Mouse (Mus musculus) thymus, adult 2 months (tissue): ENCODE results near the gene Sertad3. TPM values are rescaled to one million over a fixed set of nuclear protein-coding genes. Genes with fewer than 3 reads are reported as not detected.

ENCODE experiments used
- DNase-seq: peaks from one replicate; pipeline ENCODE4 v3.0.0; 2021
- H3K27ac ChIP-seq: fragments of 200-500 bp; 2 replicates; pipeline ENCODE4 v1.5.1; 2012; ENCODE audit warnings: low read length, control low read depth; ENCODE audit not compliant: control insufficient read depth, insufficient read depth
- H3K27me3 ChIP-seq: fragments of 200-500 bp; 2 replicates; pipeline ENCODE4 v1.6.1; 2012; ENCODE audit warnings: mild to moderate bottlenecking, low read length, moderate library complexity, mixed read lengths; ENCODE audit not compliant: control insufficient read depth, insufficient read depth
- H3K36me3 ChIP-seq: fragments of 200-500 bp; 2 replicates; pipeline ENCODE4 v1.6.1; 2012; ENCODE audit warnings: mild to moderate bottlenecking, low read length, moderate library complexity; ENCODE audit not compliant: control insufficient read depth, insufficient read depth
- H3K4me1 ChIP-seq: fragments of 200-500 bp; replicated peaks from 2 replicates; pipeline ENCODE4 v1.6.1; 2012; ENCODE audit warnings: low read length; ENCODE audit not compliant: control insufficient read depth, insufficient read depth
- H3K4me3 ChIP-seq: fragments of 200-500 bp; 2 replicates; pipeline ENCODE4 v1.5.1; 2012; ENCODE audit warnings: mild to moderate bottlenecking, low read length, control low read depth, moderate library complexity; ENCODE audit not compliant: control insufficient read depth, insufficient read depth
- CTCF ChIP-seq: fragments of 200-500 bp; IDR thresholded peaks from 2 replicates; pipeline ENCODE4 v1.5.1; 2012; ENCODE audit warnings: mild to moderate bottlenecking, control low read depth, low read length, moderate library complexity, borderline replicate concordance; ENCODE audit not compliant: control insufficient read depth, poor library complexity, insufficient read depth; ENCODE audit errors: extremely low read depth
- POLR2A ChIP-seq: fragments of 200-500 bp; IDR thresholded peaks from 2 replicates; pipeline ENCODE4 v1.6.1; 2012; ENCODE audit warnings: mild to moderate bottlenecking, low read length, control low read depth, moderate library complexity; ENCODE audit not compliant: control insufficient read depth, poor library complexity, insufficient read depth; ENCODE audit errors: extremely low read depth
- WGBS: fragments of 180-500 bp; shearing (Covaris S2); methylation state at CpG from one replicate; pipeline ENCODE4 v1.1.7; 2018; 5-methylcytosine and 5-hydroxymethylcytosine counted together
- polyA plus RNA-seq: library from polyadenylated mRNA; depleted of rRNA; stranded (reverse); fragments of >200 nt; gene quantifications from 2 replicates; pipeline ENCODE4 v1.2.3, GENCODE M21; 2012

Sertad3 gene
- polyA plus RNA-seq, 1 experiment, result 25.8 TPM

- WGBS, result 72% methylated on average over 5 of the region's 5 CpGs
Measured at GRCm38 (mm10) chr7:27437544-27437943, 36.0 kb upstream of the Sertad3 start.

GRCm38 (mm10) chr7:27440014-27440413 lies 33.6 kb upstream of the Sertad3 start:
- TF ChIP-seq POLR2A (no peak), CTCF (no peak)
- Histone ChIP-seq H3K4me1 (no peaks in the 10 kb centered on the region), H3K4me3 (no peak overlapping the region), H3K27me3 (peaks cover 2% of the 10 kb centered on the region; the same call in 1 of the 2 replicates), H3K36me3 (no peaks in the 10 kb centered on the region), H3K27ac (no peak overlapping the region)
- 85% methylated on average over 4 of the region's 4 CpGs for WGBS
- DNase-seq, result no peak

More at GRCm38 (mm10) chr7:27437544-27437943, 36.0 kb upstream of the Sertad3 start:
- peak; percentile 39 for DNase-seq
- TF ChIP-seq POLR2A (no peak), CTCF (no peak)
- Histone ChIP-seq H3K4me3 (no peak overlapping the region), H3K4me1 (no peaks in the 10 kb centered on the region), H3K36me3 (no peaks in the 10 kb centered on the region), H3K27me3 (peaks cover 3% of the 10 kb centered on the region; the same call in 1 of the 2 replicates), H3K27ac (no peak overlapping the region)

- WGBS, result 22% methylated on average over 18 of the region's 18 CpGs
- Histone ChIP-seq H3K27ac (no peak overlapping the region), H3K4me1 (peaks cover 12% of the 10 kb centered on the region), H3K4me3 (no peak overlapping the region), H3K27me3 (peaks cover 11% of the 10 kb centered on the region; the same call in 1 of the 2 replicates), H3K36me3 (no peaks in the 10 kb centered on the region)
- TF ChIP-seq POLR2A (no peak), CTCF (no peak)
- DNase-seq, result no peak
Measured at GRCm38 (mm10) chr7:27446051-27446450, 27.5 kb upstream of the Sertad3 start.

DNA sequence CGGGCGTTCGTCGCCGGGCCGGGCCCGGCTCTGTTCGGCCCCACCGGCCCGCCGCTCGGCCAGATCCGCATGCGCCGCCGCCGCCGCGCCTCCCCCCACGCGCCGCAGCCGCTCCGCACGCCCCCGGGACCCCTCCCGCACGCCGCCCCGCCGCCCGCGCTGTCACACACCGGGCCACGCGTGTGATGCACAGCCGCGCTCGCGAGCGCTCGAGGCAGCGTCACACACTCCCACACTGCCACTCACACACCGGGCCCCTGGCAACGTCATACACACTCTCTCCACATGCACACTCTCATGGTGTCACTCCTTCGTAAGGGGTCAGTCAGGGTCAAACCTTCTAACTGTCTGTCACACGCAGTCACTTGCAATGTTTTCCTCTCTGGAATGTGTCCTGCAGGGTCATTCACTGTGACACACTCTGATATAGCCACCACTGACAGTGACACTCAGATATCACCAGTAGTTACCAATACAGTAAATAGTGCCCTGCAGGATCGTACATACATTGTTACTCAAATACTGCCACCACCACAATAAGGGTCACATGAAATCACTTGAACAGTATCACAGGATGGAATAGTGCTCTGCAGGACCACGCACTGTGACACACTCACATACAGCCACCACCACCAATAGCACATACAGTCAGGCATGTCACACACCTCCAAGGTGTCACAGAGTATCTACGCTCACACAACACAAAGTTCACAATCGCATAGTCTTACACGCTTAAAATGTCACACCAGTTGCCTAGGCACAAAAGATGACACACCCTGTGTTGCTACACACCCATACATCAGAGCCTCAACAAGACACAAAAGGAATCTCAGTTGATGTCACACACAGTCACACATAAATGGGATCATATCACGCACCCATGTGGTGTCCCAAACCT lies 26.8 kb upstream of the Sertad3 start:
- Histone ChIP-seq H3K36me3 (no peaks in the 10 kb centered on the region), H3K4me3 (no peak overlapping the region), H3K4me1 (peaks cover 12% of the 10 kb centered on the region), H3K27me3 (peaks cover 11% of the 10 kb centered on the region; the same call in 1 of the 2 replicates), H3K27ac (no peak overlapping the region)
- no peak for DNase-seq
- 10% methylated on average over 51 of the region's 53 CpGs for WGBS
- no peak for TF ChIP-seq POLR2A
- TF ChIP-seq CTCF, result no peak

- Histone ChIP-seq H3K4me1 (peaks cover 12% of the 10 kb centered on the region), H3K27ac (no peak within 1 kb of the TSS), H3K27me3 (peaks cover 11% of the 10 kb centered on the region; the same call in 1 of the 2 replicates), H3K4me3 (peak within 1 kb of the TSS; percentile 42), H3K36me3 (no peaks in the 10 kb centered on the region)
- DNase-seq, result peak; percentile 96
- TF ChIP-seq POLR2A (peak; percentile 48; the same call in 1 of the 2 replicates), CTCF (0 out of 2 replicates have a peak, but pooled peaks have one; percentile 41)
- 1% methylated on average over 54 of the region's 54 CpGs for WGBS
Measured at GRCm38 (mm10) chr7:27447419-27448286, 25.9 kb upstream of the Sertad3 start, which contains the start of the genes Sptbn4 and Blvrb. Gene Sptbn4 (minus strand): TSS chr7:27447686. Gene Blvrb (plus strand): TSS chr7:27447978.
